Mouse (Mus musculus): Measurements from ENCODE around the gene Ifrd2. TPM values are rescaled to one million over a fixed set of nuclear protein-coding genes. Genes with fewer than 3 reads are reported as not detected.

Ifrd2 gene
- polyA plus RNA-seq, 1 experiment from 2014 or later = 17.8 TPM

GRCm38 (mm10) chr9:107542721-107543120 is 44.7 kb upstream of the Ifrd2 start:
- Histone ChIP-seq H3K27ac (ENCODE audit: low read depth, low read length) (no peak overlapping the region), H3K27me3 (ENCODE audit: control insufficient read depth, insufficient read depth, low read length) (no peaks in the 10 kb centered on the region), H3K36me3 (ENCODE audit: control insufficient read depth, insufficient read depth, low read length) (peaks cover 32% of the 10 kb centered on the region), H3K4me3 (ENCODE audit: low read depth, low read length) (peak overlapping the region; percentile 60), H3K9ac (replicated peaks; ENCODE audit: low read depth, low read length) (0 out of 2 replicates have a peak overlapping the region, but pooled peaks have one; percentile 54), H3K9me3 (ENCODE audit: control insufficient read depth, low read length) (no peaks in the 10 kb centered on the region), H3K4me2 (ENCODE audit: low read depth, low read length) (peak overlapping the region; percentile 58), H3K4me1 (ENCODE audit: control insufficient read depth, insufficient read depth, low read length) (peaks cover 25% of the 10 kb centered on the region)
- no peak for ATAC-seq (ENCODE audit: low read depth)
- 44% methylated on average over 8 of the region's 8 CpGs for WGBS

- peaks cover 25% of the 10 kb centered on the region for H3K4me1 ChIP-seq (ENCODE audit: control insufficient read depth, insufficient read depth, low read length)
- 86% methylated on average over 11 of the region's 11 CpGs for WGBS
These were observed 44.1 kb upstream of the Ifrd2 start for GRCm38 (mm10) chr9:107543299-107543698.

GRCm38 (mm10) chr9:107544196-107544700 is 43.2 kb upstream of the Ifrd2 start:
- no peak for ATAC-seq (ENCODE audit: low read depth)
- Histone ChIP-seq H3K9ac (replicated peaks; ENCODE audit: low read depth, low read length) (no peak overlapping the region), H3K9me3 (ENCODE audit: control insufficient read depth, low read length) (no peaks in the 10 kb centered on the region), H3K27ac (ENCODE audit: low read depth, low read length) (no peak overlapping the region), H3K27me3 (ENCODE audit: control insufficient read depth, insufficient read depth, low read length) (no peaks in the 10 kb centered on the region), H3K36me3 (ENCODE audit: control insufficient read depth, insufficient read depth, low read length) (peaks cover 17% of the 10 kb centered on the region), H3K4me3 (ENCODE audit: low read depth, low read length) (no peak overlapping the region), H3K4me2 (ENCODE audit: low read depth, low read length) (no peak overlapping the region), H3K4me1 (ENCODE audit: control insufficient read depth, insufficient read depth, low read length) (peaks cover 25% of the 10 kb centered on the region)
- WGBS = 95% methylated on average over 17 of the region's 17 CpGs

More at GRCm38 (mm10) chr9:107543299-107543698, 44.1 kb upstream of the Ifrd2 start:
- Histone ChIP-seq H3K4me2 (ENCODE audit: low read depth, low read length) (no peak overlapping the region), H3K9ac (replicated peaks; ENCODE audit: low read depth, low read length) (no peak overlapping the region), H3K27ac (ENCODE audit: low read depth, low read length) (no peak overlapping the region), H3K27me3 (ENCODE audit: control insufficient read depth, insufficient read depth, low read length) (no peaks in the 10 kb centered on the region), H3K36me3 (ENCODE audit: control insufficient read depth, insufficient read depth, low read length) (peaks cover 27% of the 10 kb centered on the region), H3K4me3 (ENCODE audit: low read depth, low read length) (no peak overlapping the region), H3K9me3 (ENCODE audit: control insufficient read depth, low read length) (no peaks in the 10 kb centered on the region)
- ATAC-seq (ENCODE audit: low read depth) = no peak

GRCm38 (mm10) chr9:107544729-107545128 is 42.7 kb upstream of the Ifrd2 start:
- H3K27ac ChIP-seq (ENCODE audit: low read depth, low read length) = no peak overlapping the region
- no peak overlapping the region for H3K4me2 ChIP-seq (ENCODE audit: low read depth, low read length)
- H3K4me1 ChIP-seq (ENCODE audit: control insufficient read depth, insufficient read depth, low read length) = peaks cover 25% of the 10 kb centered on the region
- no peak overlapping the region for H3K4me3 ChIP-seq (ENCODE audit: low read depth, low read length)
- H3K9ac ChIP-seq (replicated peaks; ENCODE audit: low read depth, low read length) = no peak overlapping the region
- 95% methylated on average over 12 of the region's 12 CpGs for WGBS
- ATAC-seq (ENCODE audit: low read depth) = no peak
- peaks cover 15% of the 10 kb centered on the region for H3K36me3 ChIP-seq (ENCODE audit: control insufficient read depth, insufficient read depth, low read length)
- no peaks in the 10 kb centered on the region for H3K9me3 ChIP-seq (ENCODE audit: control insufficient read depth, low read length)
- H3K27me3 ChIP-seq (ENCODE audit: control insufficient read depth, insufficient read depth, low read length) = no peaks in the 10 kb centered on the region; the same call in 1 of the 2 replicates

GRCm38 (mm10) chr9:107545199-107545598 is 42.2 kb upstream of the Ifrd2 start:
- no peak for ATAC-seq (ENCODE audit: low read depth)
- H3K4me2 ChIP-seq (ENCODE audit: low read depth, low read length) = no peak overlapping the region
- H3K27ac ChIP-seq (ENCODE audit: low read depth, low read length) = no peak overlapping the region
- 89% methylated on average over 10 of the region's 10 CpGs for WGBS
- H3K4me1 ChIP-seq (ENCODE audit: control insufficient read depth, insufficient read depth, low read length) = peaks cover 25% of the 10 kb centered on the region
- H3K27me3 ChIP-seq (ENCODE audit: control insufficient read depth, insufficient read depth, low read length) = no peaks in the 10 kb centered on the region; the same call in 1 of the 2 replicates
- H3K9ac ChIP-seq (replicated peaks; ENCODE audit: low read depth, low read length) = no peak overlapping the region
- H3K9me3 ChIP-seq (ENCODE audit: control insufficient read depth, low read length) = no peaks in the 10 kb centered on the region
- no peak overlapping the region for H3K4me3 ChIP-seq (ENCODE audit: low read depth, low read length)
- H3K36me3 ChIP-seq (ENCODE audit: control insufficient read depth, insufficient read depth, low read length) = peaks cover 11% of the 10 kb centered on the region

GRCm38 (mm10) chr9:107545602-107546001 is 41.8 kb upstream of the Ifrd2 start:
- 3% methylated on average over 3 of the region's 3 CpGs for WGBS

GRCm38 (mm10) chr9:107547026-107547425 is 40.4 kb upstream of the Ifrd2 start, which contains the start of gene Zmynd10:
Gene Zmynd10 (plus strand): TSS chr9:107547298.
- H3K4me2 ChIP-seq (ENCODE audit: low read depth, low read length) = peak within 1 kb of the TSS; percentile 40
- 0 out of 2 replicates have a peak within 1 kb of the TSS, but pooled peaks have one; percentile 16 for H3K4me3 ChIP-seq (ENCODE audit: low read depth, low read length)
- H3K27ac ChIP-seq (ENCODE audit: low read depth, low read length) = no peak within 1 kb of the TSS; the same call in 1 of the 2 replicates
- peak; percentile 59 for ATAC-seq (ENCODE audit: low read depth)
- peaks cover 11% of the 10 kb centered on the region for H3K36me3 ChIP-seq (ENCODE audit: control insufficient read depth, insufficient read depth, low read length)
- 2% methylated on average over 20 of the region's 20 CpGs for WGBS
- H3K9ac ChIP-seq (replicated peaks; ENCODE audit: low read depth, low read length) = peak within 1 kb of the TSS; percentile 21; the same call in 1 of the 2 replicates
- H3K9me3 ChIP-seq (ENCODE audit: control insufficient read depth, low read length) = no peaks in the 10 kb centered on the region
- peaks cover 14% of the 10 kb centered on the region for H3K27me3 ChIP-seq (ENCODE audit: control insufficient read depth, insufficient read depth, low read length)
- H3K4me1 ChIP-seq (ENCODE audit: control insufficient read depth, insufficient read depth, low read length) = peaks cover 24% of the 10 kb centered on the region

More at GRCm38 (mm10) chr9:107545602-107546001, 41.8 kb upstream of the Ifrd2 start:
- H3K27me3 ChIP-seq (ENCODE audit: control insufficient read depth, insufficient read depth, low read length) = peaks cover 3% of the 10 kb centered on the region
- no peak overlapping the region for H3K4me3 ChIP-seq (ENCODE audit: low read depth, low read length)
- H3K9ac ChIP-seq (replicated peaks; ENCODE audit: low read depth, low read length) = no peak overlapping the region
- H3K27ac ChIP-seq (ENCODE audit: low read depth, low read length) = no peak overlapping the region
- no peaks in the 10 kb centered on the region for H3K9me3 ChIP-seq (ENCODE audit: control insufficient read depth, low read length)
- ATAC-seq (ENCODE audit: low read depth) = no peak
- peaks cover 25% of the 10 kb centered on the region for H3K4me1 ChIP-seq (ENCODE audit: control insufficient read depth, insufficient read depth, low read length)
- peaks cover 11% of the 10 kb centered on the region for H3K36me3 ChIP-seq (ENCODE audit: control insufficient read depth, insufficient read depth, low read length)
- no peak overlapping the region for H3K4me2 ChIP-seq (ENCODE audit: low read depth, low read length)

GRCm38 (mm10) chr9:107547957-107548356 is 39.5 kb upstream of the Ifrd2 start:
- Histone ChIP-seq H3K27ac (ENCODE audit: low read depth, low read length) (no peak overlapping the region), H3K4me2 (ENCODE audit: low read depth, low read length) (no peak overlapping the region), H3K27me3 (ENCODE audit: control insufficient read depth, insufficient read depth, low read length) (peaks cover 22% of the 10 kb centered on the region), H3K4me3 (ENCODE audit: low read depth, low read length) (no peak overlapping the region), H3K36me3 (ENCODE audit: control insufficient read depth, insufficient read depth, low read length) (peaks cover 11% of the 10 kb centered on the region), H3K4me1 (ENCODE audit: control insufficient read depth, insufficient read depth, low read length) (peaks cover 19% of the 10 kb centered on the region), H3K9ac (replicated peaks; ENCODE audit: low read depth, low read length) (no peak overlapping the region), H3K9me3 (ENCODE audit: control insufficient read depth, low read length) (no peaks in the 10 kb centered on the region)
- WGBS = 80% methylated on average over 5 of the region's 5 CpGs
- ATAC-seq (ENCODE audit: low read depth) = no peak

GRCm38 (mm10) chr9:107548820-107549219 is 38.6 kb upstream of the Ifrd2 start:
- Histone ChIP-seq H3K9me3 (ENCODE audit: control insufficient read depth, low read length) (no peaks in the 10 kb centered on the region), H3K36me3 (ENCODE audit: control insufficient read depth, insufficient read depth, low read length) (peaks cover 11% of the 10 kb centered on the region), H3K27me3 (ENCODE audit: control insufficient read depth, insufficient read depth, low read length) (peaks cover 24% of the 10 kb centered on the region), H3K27ac (ENCODE audit: low read depth, low read length) (no peak overlapping the region), H3K4me2 (ENCODE audit: low read depth, low read length) (no peak overlapping the region), H3K4me3 (ENCODE audit: low read depth, low read length) (no peak overlapping the region), H3K4me1 (ENCODE audit: control insufficient read depth, insufficient read depth, low read length) (peaks cover 19% of the 10 kb centered on the region), H3K9ac (replicated peaks; ENCODE audit: low read depth, low read length) (no peak overlapping the region)
- ATAC-seq (ENCODE audit: low read depth) = no peak
- 93% methylated on average over 10 of the region's 10 CpGs for WGBS

All from neural tube, embryonic 14.5 days (tissue).